Mouse (Mus musculus) hindbrain, embryonic 12.5 days (tissue): Measurements from ENCODE around the gene Olfr911-ps1. TPM values are rescaled to one million over a fixed set of nuclear protein-coding genes. Genes with fewer than 3 reads are reported as not detected.

ENCODE experiments used
- ATAC-seq: fragments of 200-750 bp; cut with Nextera tagmentation; 2 replicates; pipeline ENCODE4 v1.8.0; 2017; ENCODE audit warnings: moderate TSS enrichment; ENCODE audit not compliant: low FRiP score
- H3K27ac ChIP-seq: fragments of 300-500 bp; sonication (generic); 2 replicates; pipeline ENCODE4 v1.5.1; 2016; ENCODE audit warnings: mild to moderate bottlenecking
- H3K27me3 ChIP-seq: fragments of 300-500 bp; sonication (generic); 2 replicates; pipeline ENCODE4 v1.6.1; 2016; ENCODE audit warnings: mild to moderate bottlenecking
- H3K36me3 ChIP-seq: fragments of 300-500 bp; sonication (generic); 2 replicates; pipeline ENCODE4 v1.6.1; 2016; ENCODE audit warnings: mild to moderate bottlenecking
- H3K4me1 ChIP-seq: fragments of 300-500 bp; sonication (generic); 2 replicates; pipeline ENCODE4 v1.6.1; 2016
- H3K4me2 ChIP-seq: fragments of 300-500 bp; sonication (generic); replicated peaks from 2 replicates; pipeline ENCODE4 v1.6.1; 2016; ENCODE audit warnings: mild to moderate bottlenecking
- H3K4me3 ChIP-seq: fragments of 300-500 bp; sonication (generic); 2 replicates; pipeline ENCODE4 v1.5.1; 2016; ENCODE audit warnings: mild to moderate bottlenecking
- H3K9ac ChIP-seq: fragments of 300-500 bp; sonication (generic); 2 replicates; pipeline ENCODE4 v1.6.1; 2016; ENCODE audit warnings: mild to moderate bottlenecking, moderate library complexity
- H3K9me3 ChIP-seq: fragments of 300-500 bp; sonication (generic); replicated peaks from 2 replicates; pipeline ENCODE4 v1.6.1; 2016; ENCODE audit warnings: mild to moderate bottlenecking
- WGBS: fragments of 180-500 bp; shearing (Covaris S2); methylation state at CpG from one replicate; pipeline ENCODE4 v1.1.7; 2016; 5-methylcytosine and 5-hydroxymethylcytosine counted together
- polyA plus RNA-seq: library from polyadenylated mRNA; unstranded; fragments of >200 nt; fragmentation: Nextera tagmentation; extraction: Ambion mirVana; gene quantifications from 2 replicates; pipeline ENCODE4 v1.2.1, GENCODE M21; 2016

Gene Olfr911-ps1
- polyA plus RNA-seq: not detected in 2 replicates

- no peak for ATAC-seq
- Histone ChIP-seq H3K9ac (no peak within 1 kb of the TSS), H3K27me3 (no peaks in the 10 kb centered on the region), H3K27ac (no peak within 1 kb of the TSS), H3K4me3 (no peak within 1 kb of the TSS), H3K9me3 (no peaks in the 10 kb centered on the region), H3K36me3 (no peaks in the 10 kb centered on the region), H3K4me2 (no peak within 1 kb of the TSS), H3K4me1 (no peaks in the 10 kb centered on the region)
- 91% methylated on average over 1 of the region's 1 CpGs for WGBS
Measured at GRCm38 (mm10) chr9:38521280-38521679, at the start of gene Olfr911-ps1. Olfr911-ps1 (plus strand) TSS chr9:38521580.

- 87% methylated on average over 3 of the region's 3 CpGs for WGBS
Measured at GRCm38 (mm10) chr9:38486785-38487184, 34.6 kb upstream of the Olfr911-ps1 start, which contains the start of gene Olfr906. Olfr906 (plus strand) TSS chr9:38487085.

GRCm38 (mm10) chr9:38495501-38495900 lies 25.9 kb upstream of the Olfr911-ps1 start, which contains the start of gene Olfr907:
Olfr907 (plus strand) TSS chr9:38495801.
- Histone ChIP-seq H3K9ac (no peak within 1 kb of the TSS), H3K4me2 (no peak within 1 kb of the TSS), H3K27me3 (no peaks in the 10 kb centered on the region), H3K9me3 (no peaks in the 10 kb centered on the region), H3K4me1 (no peaks in the 10 kb centered on the region), H3K27ac (no peak within 1 kb of the TSS), H3K4me3 (no peak within 1 kb of the TSS), H3K36me3 (no peaks in the 10 kb centered on the region)
- no peak for ATAC-seq
- WGBS: 74% methylated on average over 2 of the region's 2 CpGs

More at GRCm38 (mm10) chr9:38486785-38487184, 34.6 kb upstream of the Olfr911-ps1 start, which contains the start of gene Olfr906:
- H3K9ac ChIP-seq: no peak within 1 kb of the TSS
- H3K9me3 ChIP-seq: no peaks in the 10 kb centered on the region
- ATAC-seq: no peak
- H3K27me3 ChIP-seq: no peaks in the 10 kb centered on the region
- no peak within 1 kb of the TSS for H3K27ac ChIP-seq
- H3K4me3 ChIP-seq: no peak within 1 kb of the TSS
- no peak within 1 kb of the TSS for H3K4me2 ChIP-seq
- no peaks in the 10 kb centered on the region for H3K4me1 ChIP-seq
- no peaks in the 10 kb centered on the region for H3K36me3 ChIP-seq

GRCm38 (mm10) chr9:38512353-38512752 lies 9.0 kb upstream of the Olfr911-ps1 start:
- no peak overlapping the region for H3K4me2 ChIP-seq
- no peaks in the 10 kb centered on the region for H3K27me3 ChIP-seq
- H3K36me3 ChIP-seq: no peaks in the 10 kb centered on the region
- no peaks in the 10 kb centered on the region for H3K9me3 ChIP-seq
- no peak overlapping the region for H3K9ac ChIP-seq
- no peaks in the 10 kb centered on the region for H3K4me1 ChIP-seq
- no peak overlapping the region for H3K27ac ChIP-seq
- ATAC-seq: no peak
- H3K4me3 ChIP-seq: no peak overlapping the region
- WGBS: 72% methylated on average over 2 of the region's 2 CpGs

- Histone ChIP-seq H3K4me1 (no peaks in the 10 kb centered on the region), H3K27me3 (no peaks in the 10 kb centered on the region), H3K36me3 (no peaks in the 10 kb centered on the region), H3K27ac (no peak within 1 kb of the TSS), H3K9ac (no peak within 1 kb of the TSS), H3K4me3 (no peak within 1 kb of the TSS), H3K9me3 (no peaks in the 10 kb centered on the region), H3K4me2 (no peak within 1 kb of the TSS)
- ATAC-seq: no peak
- 91% methylated on average over 2 of the region's 2 CpGs for WGBS
Measured at GRCm38 (mm10) chr9:38537549-38537948, 16.2 kb downstream of the Olfr911-ps1 start, which contains the start of gene Olfr910. Olfr910 (plus strand) TSS chr9:38537849.

Other genes starting within 250 kb of the Olfr911-ps1 start
- not detected in 2 replicates for gene Olfr896-ps1, start 230.5 kb upstream of the Olfr911-ps1 start, polyA plus RNA-seq
- gene Olfr25, start 192.5 kb upstream of the Olfr911-ps1 start, polyA plus RNA-seq: not detected in 2 replicates
- not detected in 2 replicates for gene Olfr898, start 173.2 kb upstream of the Olfr911-ps1 start, polyA plus RNA-seq
- gene Olfr250, start 154.7 kb upstream of the Olfr911-ps1 start, polyA plus RNA-seq: not detected in 2 replicates
- gene Olfr251, start 144.5 kb upstream of the Olfr911-ps1 start, polyA plus RNA-seq: not detected in 2 replicates
- gene Olfr147, start 119.9 kb upstream of the Olfr911-ps1 start, polyA plus RNA-seq: not detected in 2 replicates
- not detected in 2 replicates for gene Olfr901, start 92.1 kb upstream of the Olfr911-ps1 start, polyA plus RNA-seq
- gene Olfr902, start 73.9 kb upstream of the Olfr911-ps1 start, polyA plus RNA-seq: not detected in 2 replicates
- gene Olfr904, start 58.4 kb upstream of the Olfr911-ps1 start, polyA plus RNA-seq: not detected in 2 replicates
- gene Olfr905, start 50.5 kb upstream of the Olfr911-ps1 start, polyA plus RNA-seq: not detected in 2 replicates
- not detected in 2 replicates for gene Olfr906, start 34.5 kb upstream of the Olfr911-ps1 start, polyA plus RNA-seq
- gene Olfr907, start 25.8 kb upstream of the Olfr911-ps1 start, polyA plus RNA-seq: not detected in 2 replicates
- not detected in 2 replicates for gene Olfr910, start 16.3 kb downstream of the Olfr911-ps1 start, polyA plus RNA-seq
- gene Olfr912, start 58.6 kb downstream of the Olfr911-ps1 start, polyA plus RNA-seq: not detected in 2 replicates
- not detected in 2 replicates for gene Olfr913, start 71.2 kb downstream of the Olfr911-ps1 start, polyA plus RNA-seq
- gene Olfr914, start 83.5 kb downstream of the Olfr911-ps1 start, polyA plus RNA-seq: not detected in 2 replicates
- not detected in 2 replicates for gene Olfr916, start 138.3 kb downstream of the Olfr911-ps1 start, polyA plus RNA-seq
- gene Olfr917, start 144.3 kb downstream of the Olfr911-ps1 start, polyA plus RNA-seq: not detected in 2 replicates
- not detected in 2 replicates for gene Olfr918, start 153.0 kb downstream of the Olfr911-ps1 start, polyA plus RNA-seq
- not detected in 2 replicates for gene Olfr919, start 182.1 kb downstream of the Olfr911-ps1 start, polyA plus RNA-seq
- 11.6 and 14.3 TPM in 2 replicates for gene Vwa5a, start 196.7 kb downstream of the Olfr911-ps1 start, polyA plus RNA-seq
- gene Olfr920, start 230.7 kb downstream of the Olfr911-ps1 start, polyA plus RNA-seq: not detected in 2 replicates